12 mouse cellular contexts compared by ENCODE assay signal in the genomic region with DNA sequence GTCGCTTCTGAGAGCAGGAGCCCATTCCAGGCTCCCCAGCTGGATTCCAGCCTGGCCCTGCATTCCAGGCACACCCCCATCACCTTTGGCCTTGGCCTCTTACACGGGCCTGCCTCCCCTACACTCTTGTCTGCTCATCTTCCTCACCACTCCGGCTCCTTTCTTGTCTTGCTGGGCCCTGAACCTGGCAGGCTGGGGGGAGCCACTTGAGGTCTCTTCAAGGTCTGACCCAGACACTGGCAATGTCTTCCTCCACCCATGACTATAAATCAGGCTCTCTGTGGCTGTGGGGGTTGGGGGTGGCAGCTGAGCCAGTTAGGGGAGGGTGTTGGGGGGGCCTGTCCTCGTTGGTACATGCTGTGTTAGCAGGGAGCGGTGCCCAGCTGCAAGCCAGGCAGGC. TPM values are rescaled to one million over a fixed set of nuclear protein-coding genes. Genes with fewer than 3 reads are reported as not detected.
DNase-seq lines count a peak whose midpoint lies in the region; ATAC-seq lines count a peak whose summit lies in the region.
"Had no signal": no experiment of that assay in that cellular context is flagged by ENCODE, and none has a peak within 500 bp of the region (broad histone marks: within the 10 kb centered on the region; RNA-seq: fewer than 3 reads in every experiment).

No protein-coding gene starts in this region.

- peaks cover 9% of the 10 kb centered on the region for H3K36me3 ChIP-seq in kidney, embryonic 15.5 days
- H3K36me3 ChIP-seq in limb, embryonic 13.5 days, result peaks cover 13% of the 10 kb centered on the region

- H3K9me3 ChIP-seq in kidney, embryonic 15.5 days (replicated peaks), result no peaks in the 10 kb centered on the region
- H3K9me3 ChIP-seq in limb, embryonic 13.5 days, result no peaks in the 10 kb centered on the region
- H3K9me3 ChIP-seq: embryonic facial prominence, embryonic 12.5 days had no signal

- no peak for ATAC-seq in kidney, embryonic 15.5 days (replicated peaks; ENCODE audit: low FRiP score)
- ATAC-seq in limb, embryonic 13.5 days (ENCODE audit: low FRiP score, low read depth), result no peak

- WGBS in kidney, embryonic 15.5 days, result 34% methylated on average over 5 of the region's 5 CpGs
- WGBS in limb, embryonic 13.5 days, result 33% methylated on average over 5 of the region's 5 CpGs

- no peak overlapping the region for H3K4me3 ChIP-seq in kidney, embryonic 15.5 days (replicated peaks)
- H3K4me3 ChIP-seq in limb, embryonic 13.5 days, result no peak overlapping the region
- H3K4me3 ChIP-seq: embryonic facial prominence, embryonic 12.5 days had no signal

- H3K27ac ChIP-seq in kidney, embryonic 15.5 days, result 0 out of 2 replicates have a peak overlapping the region, but pooled peaks have one; percentile 27
- H3K27ac ChIP-seq in limb, embryonic 13.5 days, result peak overlapping the region; percentile 80
- H3K27ac ChIP-seq: embryonic facial prominence, embryonic 12.5 days; kidney, postnatal 0 days; liver, embryonic 14.5 days had no signal

- H3K4me2 ChIP-seq in kidney, embryonic 15.5 days, result no peak overlapping the region
- no peak overlapping the region for H3K4me2 ChIP-seq in limb, embryonic 13.5 days (replicated peaks)
- H3K4me2 ChIP-seq: embryonic facial prominence, embryonic 12.5 days had no signal

- peak; percentile 64 for DNase-seq in adrenal gland, adult 2 months
- DNase-seq in adrenal gland, adult 18-20 months (ENCODE audit: low spot score in 2 of 2), result no peak
- DNase-seq in kidney, adult 9 months, result no peak
- peak; percentile 57 for DNase-seq in adrenal gland, postnatal 14 days
- DNase-seq in Muller cell, postnatal 12 days (ENCODE audit: inconsistent ontology term), result no peak
- no peak for DNase-seq in spleen, postnatal 4 days (ENCODE audit: low spot score in 2 of 2)
- DNase-seq: cerebellum, adult 9-11 months had no signal

- no peak overlapping the region for H3K9ac ChIP-seq in kidney, embryonic 15.5 days
- H3K9ac ChIP-seq in limb, embryonic 13.5 days, result peak overlapping the region; percentile 35; the same call in 1 of the 2 replicates
- H3K9ac ChIP-seq: embryonic facial prominence, embryonic 12.5 days; liver, embryonic 14.5 days had no signal

- H3K4me1 ChIP-seq in kidney, embryonic 15.5 days, result peaks cover 27% of the 10 kb centered on the region
- peaks cover 30% of the 10 kb centered on the region for H3K4me1 ChIP-seq in limb, embryonic 13.5 days

- no peaks in the 10 kb centered on the region for H3K27me3 ChIP-seq in kidney, embryonic 15.5 days
- no peaks in the 10 kb centered on the region for H3K27me3 ChIP-seq in limb, embryonic 13.5 days
- H3K27me3 ChIP-seq: embryonic facial prominence, embryonic 12.5 days had no signal

RNA-seq across cellular contexts. Expression of a gene that starts 5.5 kb away (rescaled TPM):
- total RNA-seq in adrenal gland, adult 2 months (2021), result 10 to 100 TPM; 38.6 to 58.8 TPM
- 31.9 and 35.4 TPM in 2 replicates for polyA plus RNA-seq in adrenal gland, adult 2 months (2012; rRNA removed)
- total RNA-seq in adrenal gland, adult 18-20 months (2021), result 10 to 100 TPM; 60.5 to 64.0 TPM
- polyA plus RNA-seq in kidney, embryonic 15.5 days (2015; fragmentation: Nextera tagmentation; extraction: Ambion mirVana), result 75.0 and 80.1 TPM in 2 replicates
- 64.4 and 97.1 TPM in 2 replicates for total RNA-seq in adrenal gland, postnatal 14 days (2021)
- polyA plus RNA-seq in limb, embryonic 13.5 days (2015; fragmentation: Nextera tagmentation; extraction: Ambion mirVana), result 64.1 and 70.4 TPM in 2 replicates

RNA-seq across cellular contexts. Expression of a gene that starts 14.4 kb away (rescaled TPM):
- under 1 TPM; 0.40 to 0.52 TPM for total RNA-seq in adrenal gland, adult 2 months (2021)
- 1.4 and 2.0 TPM in 2 replicates for polyA plus RNA-seq in adrenal gland, adult 2 months (2012; rRNA removed)
- total RNA-seq in adrenal gland, adult 18-20 months (2021), result under 1 TPM; 0.27 to 0.54 TPM
- polyA plus RNA-seq in kidney, embryonic 15.5 days (2015; fragmentation: Nextera tagmentation; extraction: Ambion mirVana), result 18.1 and 19.9 TPM in 2 replicates
- total RNA-seq in adrenal gland, postnatal 14 days (2021), result 2.1 and 2.4 TPM in 2 replicates
- 1.5 and 1.9 TPM in 2 replicates for polyA plus RNA-seq in limb, embryonic 13.5 days (2015; fragmentation: Nextera tagmentation; extraction: Ambion mirVana)

RNA-seq across cellular contexts. Expression of a gene that starts 24.5 kb away (rescaled TPM):
- 100 to 1,000 TPM; 560 to 565 TPM for total RNA-seq in adrenal gland, adult 2 months (2021)
- polyA plus RNA-seq in adrenal gland, adult 2 months (2012; rRNA removed), result 162 and 415 TPM in 2 replicates
- total RNA-seq in adrenal gland, adult 18-20 months (2021), result 100 to 1,000 TPM; 275 to 349 TPM
- polyA plus RNA-seq in kidney, embryonic 15.5 days (2015; fragmentation: Nextera tagmentation; extraction: Ambion mirVana), result 9.8 and 10.0 TPM in 2 replicates
- 357 and 680 TPM in 2 replicates for total RNA-seq in adrenal gland, postnatal 14 days (2021)
- polyA plus RNA-seq in limb, embryonic 13.5 days (2015; fragmentation: Nextera tagmentation; extraction: Ambion mirVana), result 10.0 and 10.3 TPM in 2 replicates

RNA-seq across cellular contexts. Expression of a gene that starts 54.6 kb away (rescaled TPM):
- 10 to 100 TPM; 16.4 to 21.0 TPM for total RNA-seq in adrenal gland, adult 2 months (2021)
- polyA plus RNA-seq in adrenal gland, adult 2 months (2012; rRNA removed), result 53.0 and 60.3 TPM in 2 replicates
- 10 to 100 TPM; 16.3 to 19.8 TPM for total RNA-seq in adrenal gland, adult 18-20 months (2021)
- polyA plus RNA-seq in kidney, embryonic 15.5 days (2015; fragmentation: Nextera tagmentation; extraction: Ambion mirVana), result 4.7 TPM in 2 replicates
- total RNA-seq in adrenal gland, postnatal 14 days (2021), result 20.7 and 29.7 TPM in 2 replicates
- 5.7 and 6.0 TPM in 2 replicates for polyA plus RNA-seq in limb, embryonic 13.5 days (2015; fragmentation: Nextera tagmentation; extraction: Ambion mirVana)

Comparison
In these comparisons a context has a peak if more than half of its experiments do, and no peak if none do; other contexts are left out.
1. DNase-seq: peak in adrenal gland, adult 2 months (single experiment) and adrenal gland, postnatal 14 days (single experiment); none in adrenal gland, adult 18-20 months (0 of 2), kidney, adult 9 months (single experiment), Muller cell, postnatal 12 days (single experiment) and spleen, postnatal 4 days (0 of 2).